Comparison of ENCODE assay signal across 19 mouse cellular contexts in genomic region chr2:137643269-137644055, GRCm38 (mm10).
A peak's percentile ranks its signal among the peaks of the same experiment; 100 is the strongest.
DNase-seq lines count a peak whose midpoint lies in the region; ATAC-seq and TF ChIP-seq lines count a peak whose summit lies in the region.
"Had no signal": no experiment of that assay in that cellular context is flagged by ENCODE, and none has a peak within 500 bp of the region (broad histone marks: within the 10 kb centered on the region; RNA-seq: fewer than 3 reads in every experiment).

No protein-coding gene starts in this region.

- DNase-seq in adrenal gland, postnatal 14 days = peak; percentile 29
- DNase-seq in adrenal gland, adult 8-10 months = no peak
- peak; percentile 17 for DNase-seq in lung, embryonic 14.5 days
- no peak for DNase-seq in lung, postnatal 14 days
- peak; percentile 54 for DNase-seq in kidney, postnatal 14 days
- DNase-seq in layer of hippocampus, postnatal 36 days = no peak
- DNase-seq in cerebellum, adult 8-10 months = no peak
- DNase-seq: gastrocnemius, postnatal 25 days; lung, adult 2 months; right cerebral cortex, postnatal 25 days; thymus, postnatal 14 days had no signal

- H3K9ac ChIP-seq in lung, embryonic 14.5 days = no peak overlapping the region
- H3K9ac ChIP-seq: heart, embryonic 15.5 days; hindbrain, embryonic 14.5 days; midbrain, embryonic 12.5 days had no signal

- H3K4me1 ChIP-seq in lung, embryonic 14.5 days (ENCODE audit: insufficient read depth) = no peaks in the 10 kb centered on the region; the same call in 1 of the 2 replicates
- H3K4me1 ChIP-seq: midbrain, embryonic 12.5 days had no signal

- no peaks in the 10 kb centered on the region for H3K9me3 ChIP-seq in lung, embryonic 14.5 days (ENCODE audit: low read depth, low read length)
- H3K9me3 ChIP-seq: heart, embryonic 15.5 days; midbrain, embryonic 12.5 days had no signal

- no peaks in the 10 kb centered on the region for H3K36me3 ChIP-seq in lung, embryonic 14.5 days (ENCODE audit: insufficient read depth)
- H3K36me3 ChIP-seq: heart, embryonic 15.5 days; midbrain, embryonic 12.5 days had no signal

- ATAC-seq in lung, embryonic 14.5 days (ENCODE audit: insufficient read depth) = peak; percentile 38; the same call in 1 of the 2 replicates
- ATAC-seq: forebrain, embryonic 14.5 days; intestine, embryonic 16.5 days had no signal

- H3K27ac ChIP-seq in lung, embryonic 14.5 days (ENCODE audit: low read depth) = no peak overlapping the region
- H3K27ac ChIP-seq: heart, embryonic 15.5 days; hindbrain, embryonic 14.5 days; macrophage; midbrain, embryonic 12.5 days; stomach, postnatal 0 days had no signal

- 44% methylated on average over 10 of the region's 10 CpGs for WGBS in lung, embryonic 14.5 days

- H3K27me3 ChIP-seq in lung, embryonic 14.5 days (ENCODE audit: insufficient read depth, low read length) = no peaks in the 10 kb centered on the region
- H3K27me3 ChIP-seq: CH12.LX; heart, embryonic 15.5 days; midbrain, embryonic 12.5 days had no signal

- H3K4me3 ChIP-seq in lung, embryonic 14.5 days (ENCODE audit: low read depth, low read length) = no peak overlapping the region
- H3K4me3 ChIP-seq: heart, embryonic 15.5 days; midbrain, embryonic 12.5 days had no signal

- H3K4me2 ChIP-seq in lung, embryonic 14.5 days = no peak overlapping the region
- H3K4me2 ChIP-seq: heart, embryonic 15.5 days; hindbrain, embryonic 14.5 days; midbrain, embryonic 12.5 days had no signal

- TF ChIP-seq CTCF in lung, embryonic 14.5 days (IDR thresholded peaks at IDR 0.05; ENCODE audit: low read depth) = no peak

Comparison
In these comparisons a context has a peak if more than half of its experiments do, and no peak if none do; other contexts are left out.
1. DNase-seq: peak in adrenal gland, postnatal 14 days (single experiment), lung, embryonic 14.5 days (single experiment) and kidney, postnatal 14 days (single experiment); none in adrenal gland, adult 8-10 months (single experiment), lung, postnatal 14 days (single experiment), layer of hippocampus, postnatal 36 days (0 of 2) and cerebellum, adult 8-10 months (single experiment).